Mouse (Mus musculus) neural tube, embryonic 12.5 days (tissue): ENCODE data around the gene G2e3. TPM values are rescaled to one million over a fixed set of nuclear protein-coding genes. Genes with fewer than 3 reads are reported as not detected.

Source experiments
- ATAC-seq: fragments of 200-750 bp; cut with Nextera tagmentation; 2 replicates; pipeline ENCODE4 v1.8.0; 2017; ENCODE audit warnings: low read depth, mild to moderate bottlenecking, moderate TSS enrichment, moderate library complexity; ENCODE audit not compliant: low FRiP score
- H3K27ac ChIP-seq: fragments of 300-500 bp; sonication (generic); 2 replicates; pipeline ENCODE4 v1.5.1; 2016
- H3K27me3 ChIP-seq: fragments of 300-500 bp; sonication (generic); replicated peaks from 2 replicates; pipeline ENCODE4 v1.6.1; 2016; ENCODE audit warnings: mild to moderate bottlenecking
- H3K36me3 ChIP-seq: fragments of 300-500 bp; sonication (generic); 2 replicates; pipeline ENCODE4 v1.6.1; 2016; ENCODE audit warnings: mild to moderate bottlenecking
- H3K4me1 ChIP-seq: fragments of 300-500 bp; sonication (generic); 2 replicates; pipeline ENCODE4 v1.6.1; 2016
- H3K4me2 ChIP-seq: fragments of 300-500 bp; sonication (generic); replicated peaks from 2 replicates; pipeline ENCODE4 v1.6.1; 2016; ENCODE audit warnings: mild to moderate bottlenecking
- H3K4me3 ChIP-seq: fragments of 300-500 bp; sonication (generic); 2 replicates; pipeline ENCODE4 v1.5.1; 2016
- H3K9ac ChIP-seq: fragments of 300-500 bp; sonication (generic); 2 replicates; pipeline ENCODE4 v1.6.1; 2016; ENCODE audit warnings: mild to moderate bottlenecking
- H3K9me3 ChIP-seq: fragments of 300-500 bp; sonication (generic); 2 replicates; pipeline ENCODE4 v1.6.1; 2016; ENCODE audit warnings: mild to moderate bottlenecking
- WGBS: fragments of 180-500 bp; shearing (Covaris S2); methylation state at CpG from one replicate; pipeline ENCODE4 v1.1.7; 2016; 5-methylcytosine and 5-hydroxymethylcytosine counted together
- polyA plus RNA-seq: library from polyadenylated mRNA; unstranded; fragments of >200 nt; fragmentation: Nextera tagmentation; extraction: Ambion mirVana; gene quantifications from 2 replicates; pipeline ENCODE4 v1.2.1, GENCODE M21; 2016

Gene G2e3
- polyA plus RNA-seq = 35.3 and 35.4 TPM in 2 replicates

- H3K27ac ChIP-seq = peak within 1 kb of the TSS; percentile 80
- H3K9ac ChIP-seq = peak within 1 kb of the TSS; percentile 79
- H3K9me3 ChIP-seq = no peaks in the 10 kb centered on the region
- peaks cover 5% of the 10 kb centered on the region for H3K36me3 ChIP-seq
- H3K4me1 ChIP-seq = peaks cover 12% of the 10 kb centered on the region
- ATAC-seq = peak; percentile 97
- WGBS = under 1% methylated on average over 70 of the region's 70 CpGs
- no peaks in the 10 kb centered on the region for H3K27me3 ChIP-seq
- peak within 1 kb of the TSS; percentile 65 for H3K4me2 ChIP-seq
- H3K4me3 ChIP-seq = peak within 1 kb of the TSS; percentile 76
These were observed at the start of gene G2e3 for GRCm38 (mm10) chr12:51347988-51348697. Gene G2e3 (plus strand): TSS chr12:51348061.

GRCm38 (mm10) chr12:51323604-51324003 lies 24.3 kb upstream of the G2e3 start:
- no peak overlapping the region for H3K9ac ChIP-seq
- no peak overlapping the region for H3K4me2 ChIP-seq
- H3K27ac ChIP-seq = no peak overlapping the region
- no peaks in the 10 kb centered on the region for H3K36me3 ChIP-seq
- H3K27me3 ChIP-seq = no peaks in the 10 kb centered on the region
- 95% methylated on average over 3 of the region's 3 CpGs for WGBS
- ATAC-seq = no peak
- H3K4me1 ChIP-seq = no peaks in the 10 kb centered on the region
- no peaks in the 10 kb centered on the region for H3K9me3 ChIP-seq
- no peak overlapping the region for H3K4me3 ChIP-seq

- Histone ChIP-seq H3K27me3 (no peaks in the 10 kb centered on the region), H3K4me2 (no peak overlapping the region), H3K27ac (no peak overlapping the region), H3K36me3 (no peaks in the 10 kb centered on the region), H3K4me3 (no peak overlapping the region), H3K9ac (no peak overlapping the region), H3K9me3 (no peaks in the 10 kb centered on the region), H3K4me1 (no peaks in the 10 kb centered on the region)
- ATAC-seq = no peak
- WGBS = 93% methylated on average over 3 of the region's 3 CpGs
These were observed 21.0 kb upstream of the G2e3 start for GRCm38 (mm10) chr12:51326819-51327218.

GRCm38 (mm10) chr12:51337014-51337413 lies 10.8 kb upstream of the G2e3 start:
- Histone ChIP-seq H3K4me2 (no peak overlapping the region), H3K27ac (no peak overlapping the region), H3K9ac (no peak overlapping the region), H3K27me3 (no peaks in the 10 kb centered on the region), H3K9me3 (no peaks in the 10 kb centered on the region), H3K4me1 (no peaks in the 10 kb centered on the region), H3K36me3 (no peaks in the 10 kb centered on the region), H3K4me3 (no peak overlapping the region)
- 88% methylated on average over 1 of the region's 1 CpGs for WGBS
- no peak for ATAC-seq

GRCm38 (mm10) chr12:51346121-51346520 lies 1.7 kb upstream of the G2e3 start:
- no peak for ATAC-seq
- 36% methylated on average over 4 of the region's 4 CpGs for WGBS
- no peak overlapping the region for H3K4me2 ChIP-seq
- H3K27me3 ChIP-seq = no peaks in the 10 kb centered on the region
- H3K9me3 ChIP-seq = no peaks in the 10 kb centered on the region
- H3K4me3 ChIP-seq = no peak overlapping the region
- H3K36me3 ChIP-seq = no peaks in the 10 kb centered on the region
- H3K4me1 ChIP-seq = peaks cover 12% of the 10 kb centered on the region
- H3K9ac ChIP-seq = no peak overlapping the region
- no peak overlapping the region for H3K27ac ChIP-seq

GRCm38 (mm10) chr12:51348698-51348998 lies 787 bp downstream of the G2e3 start:
- peak overlapping the region; percentile 80 for H3K27ac ChIP-seq
- H3K27me3 ChIP-seq = no peaks in the 10 kb centered on the region
- ATAC-seq = peak; percentile 71
- peak overlapping the region; percentile 76 for H3K4me3 ChIP-seq
- H3K4me2 ChIP-seq = peak overlapping the region; percentile 65
- no peaks in the 10 kb centered on the region for H3K9me3 ChIP-seq
- peak overlapping the region; percentile 79 for H3K9ac ChIP-seq
- peaks cover 9% of the 10 kb centered on the region for H3K36me3 ChIP-seq
- H3K4me1 ChIP-seq = peaks cover 12% of the 10 kb centered on the region
- 1% methylated on average over 10 of the region's 10 CpGs for WGBS

GRCm38 (mm10) chr12:51355296-51355695 lies 7.4 kb downstream of the G2e3 start:
- H3K4me3 ChIP-seq = no peak overlapping the region
- 90% methylated on average over 8 of the region's 8 CpGs for WGBS
- no peak overlapping the region for H3K4me2 ChIP-seq
- no peak overlapping the region for H3K9ac ChIP-seq
- H3K27ac ChIP-seq = no peak overlapping the region
- H3K9me3 ChIP-seq = no peaks in the 10 kb centered on the region
- no peak for ATAC-seq
- H3K4me1 ChIP-seq = peaks cover 7% of the 10 kb centered on the region
- H3K27me3 ChIP-seq = no peaks in the 10 kb centered on the region
- H3K36me3 ChIP-seq = peaks cover 55% of the 10 kb centered on the region

GRCm38 (mm10) chr12:51361294-51361693 lies 13.4 kb downstream of the G2e3 start:
- no peaks in the 10 kb centered on the region for H3K4me1 ChIP-seq
- H3K36me3 ChIP-seq = peaks cover 65% of the 10 kb centered on the region
- no peak overlapping the region for H3K4me3 ChIP-seq
- H3K9me3 ChIP-seq = no peaks in the 10 kb centered on the region
- H3K27me3 ChIP-seq = no peaks in the 10 kb centered on the region
- no peak overlapping the region for H3K9ac ChIP-seq
- H3K4me2 ChIP-seq = no peak overlapping the region
- ATAC-seq = no peak
- H3K27ac ChIP-seq = no peak overlapping the region

GRCm38 (mm10) chr12:51362898-51363297 lies 15.0 kb downstream of the G2e3 start:
- Histone ChIP-seq H3K4me3 (no peak overlapping the region), H3K9me3 (no peaks in the 10 kb centered on the region), H3K27me3 (no peaks in the 10 kb centered on the region), H3K9ac (no peak overlapping the region), H3K36me3 (peaks cover 66% of the 10 kb centered on the region), H3K4me2 (no peak overlapping the region), H3K4me1 (no peaks in the 10 kb centered on the region), H3K27ac (no peak overlapping the region)
- no peak for ATAC-seq
- WGBS = 100% methylated on average over 1 of the region's 1 CpGs

GRCm38 (mm10) chr12:51368504-51368903 lies 20.6 kb downstream of the G2e3 start:
- H3K36me3 ChIP-seq = peaks cover 51% of the 10 kb centered on the region
- ATAC-seq = no peak
- 100% methylated on average over 3 of the region's 3 CpGs for whole genome bisulfite sequencing
- no peak overlapping the region for H3K9ac ChIP-seq
- H3K27ac ChIP-seq = no peak overlapping the region
- no peaks in the 10 kb centered on the region for H3K27me3 ChIP-seq
- no peak overlapping the region for H3K4me3 ChIP-seq
- H3K9me3 ChIP-seq = no peaks in the 10 kb centered on the region
- H3K4me2 ChIP-seq = no peak overlapping the region
- no peaks in the 10 kb centered on the region for H3K4me1 ChIP-seq

GRCm38 (mm10) chr12:51377003-51377887 lies 29.4 kb downstream of the G2e3 start, which contains the start of gene Scfd1:
Gene Scfd1 (plus strand): TSS chr12:51377510.
- ATAC-seq = peak; percentile 100
- Histone ChIP-seq H3K4me2 (peak within 1 kb of the TSS; percentile 68), H3K36me3 (peaks cover 9% of the 10 kb centered on the region), H3K27ac (peak within 1 kb of the TSS; percentile 57), H3K9ac (peak within 1 kb of the TSS; percentile 64), H3K27me3 (no peaks in the 10 kb centered on the region), H3K4me3 (peak within 1 kb of the TSS; percentile 68), H3K9me3 (no peaks in the 10 kb centered on the region), H3K4me1 (no peaks in the 10 kb centered on the region)
- WGBS = 2% methylated on average over 34 of the region's 34 CpGs

- Histone ChIP-seq H3K4me1 (no peaks in the 10 kb centered on the region), H3K9ac (peak overlapping the region; percentile 64), H3K27me3 (no peaks in the 10 kb centered on the region), H3K27ac (peak overlapping the region; percentile 57), H3K4me3 (peak overlapping the region; percentile 68), H3K4me2 (peak overlapping the region; percentile 68), H3K36me3 (peaks cover 4% of the 10 kb centered on the region), H3K9me3 (no peaks in the 10 kb centered on the region)
- ATAC-seq = 0 out of 2 replicates have a peak, but pooled peaks have one; percentile 3
- WGBS = 20% methylated on average over 6 of the region's 6 CpGs
These were observed 30.0 kb downstream of the G2e3 start for GRCm38 (mm10) chr12:51377888-51378190.
